Mouse (Mus musculus) stomach, postnatal 0 days (tissue): ENCODE data around the gene Hnrnpa2b1.

ENCODE experiments used
- CTCF ChIP-seq: IDR thresholded peaks from 2 replicates; pipeline ENCODE4 v1.5.1; 2016; ENCODE audit warnings: antibody characterized with exemption, low read depth, mild to moderate bottlenecking, moderate library complexity
- EP300 ChIP-seq: optimal IDR thresholded peaks from 2 replicates; pipeline ENCODE3; 2016; ENCODE audit warnings: antibody characterized with exemption

DNA sequence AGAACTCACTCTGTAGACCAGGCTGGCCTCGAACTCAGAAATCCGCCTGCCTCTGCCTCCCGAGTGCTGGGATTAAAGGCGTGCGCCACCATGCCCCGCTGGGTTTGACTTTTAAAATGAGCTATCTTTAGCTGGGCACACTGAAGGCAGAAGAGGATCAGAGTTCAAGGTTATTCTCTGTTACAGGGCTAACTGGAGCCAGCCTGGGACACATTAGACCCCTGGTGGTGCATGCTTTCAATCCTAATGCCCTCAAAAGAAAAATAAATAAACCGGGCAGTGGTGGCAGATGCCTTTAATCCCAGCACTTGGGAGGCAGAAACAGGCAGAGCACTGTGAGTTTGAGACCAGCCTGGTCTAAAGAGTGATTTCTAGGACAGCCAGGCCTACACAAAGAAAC is 45.2 kb upstream of the Hnrnpa2b1 start:
- TF ChIP-seq CTCF (no peak), EP300 (no peak)
